Mouse (Mus musculus) hindbrain, postnatal 0 days (tissue): ENCODE data around the gene Pde4d. TPM values are rescaled to one million over a fixed set of nuclear protein-coding genes. Genes with fewer than 3 reads are reported as not detected.
A peak's percentile ranks its signal among the peaks of the same experiment; 100 is the strongest.

Experiments
- ATAC-seq: fragments of 200-750 bp; cut with Nextera tagmentation; 2 replicates; pipeline ENCODE4 v1.8.0; 2017; ENCODE audit warnings: mild to moderate bottlenecking, moderate TSS enrichment, moderate library complexity
- DNase-seq: peaks from one replicate; pipeline ENCODE4 v3.0.0-alpha.2; 2015; ENCODE audit warnings: low spot score
- H3K27ac ChIP-seq: fragments of 300-500 bp; sonication (generic); 2 replicates; pipeline ENCODE4 v1.5.1; 2014; ENCODE audit warnings: mild to moderate bottlenecking
- H3K27me3 ChIP-seq: fragments of 300-500 bp; sonication (generic); 2 replicates; pipeline ENCODE4 v1.6.1; 2014; ENCODE audit warnings: low read length, mixed read lengths; ENCODE audit not compliant: insufficient read depth
- H3K36me3 ChIP-seq: fragments of 300-500 bp; sonication (generic); 2 replicates; pipeline ENCODE4 v1.6.1; 2014; ENCODE audit warnings: low read length, mixed read lengths; ENCODE audit not compliant: insufficient read depth
- H3K4me1 ChIP-seq: fragments of 300-500 bp; sonication (generic); 2 replicates; pipeline ENCODE4 v1.6.1; 2014; ENCODE audit warnings: antibody characterized with exemption, low read length, mixed read lengths; ENCODE audit not compliant: insufficient read depth
- H3K4me2 ChIP-seq: fragments of 300-500 bp; sonication (generic); 2 replicates; pipeline ENCODE4 v1.6.1; 2014; ENCODE audit warnings: low read depth, mild to moderate bottlenecking, low read length, moderate library complexity, mixed read lengths
- H3K4me3 ChIP-seq: fragments of 300-500 bp; sonication (generic); 2 replicates; pipeline ENCODE4 v1.5.1; 2014; ENCODE audit warnings: low read length
- H3K9ac ChIP-seq: fragments of 300-500 bp; sonication (generic); replicated peaks from 2 replicates; pipeline ENCODE4 v1.6.1; 2014; ENCODE audit warnings: mild to moderate bottlenecking, low read length, moderate library complexity, mixed read lengths
- H3K9me3 ChIP-seq: fragments of 300-500 bp; sonication (generic); 2 replicates; pipeline ENCODE4 v1.6.1; 2016; ENCODE audit warnings: low read length, mixed read lengths
- CTCF ChIP-seq: IDR thresholded peaks from 2 replicates; pipeline ENCODE4 v1.5.1; 2016; ENCODE audit warnings: antibody characterized with exemption, control low read depth, low read depth
- WGBS: fragments of 180-500 bp; shearing (Covaris S2); extraction: QIAGEN DNeasy Blood & Tissue Kit; methylation state at CpG from one replicate; pipeline ENCODE4 v1.1.7; 2014; 5-methylcytosine and 5-hydroxymethylcytosine counted together
- polyA plus RNA-seq: library from polyadenylated mRNA; unstranded; fragments of >200 nt; fragmentation: Nextera tagmentation; extraction: Ambion mirVana; gene quantifications from 2 replicates; pipeline ENCODE4 v1.2.1, GENCODE M21; 2015
- total RNA-seq: library from RNA; depleted of rRNA; stranded (reverse); fragments of >200 nt; gene quantifications from 2 replicates; pipeline ENCODE4 v1.2.3, GENCODE M21; 2014

The Pde4d gene
- total and polyA plus RNA-seq, 2 experiments from 2014 or later, result 19.3 to 77.1 TPM

GRCm38 (mm10) chr13:108859336-108859735 is 409.6 kb downstream of the Pde4d start:
- WGBS, result 86% methylated on average over 3 of the region's 3 CpGs
- Histone ChIP-seq H3K4me2 (no peak overlapping the region), H3K4me3 (no peak overlapping the region), H3K27me3 (no peaks in the 10 kb centered on the region), H3K4me1 (no peaks in the 10 kb centered on the region), H3K9ac (no peak overlapping the region), H3K36me3 (no peaks in the 10 kb centered on the region), H3K9me3 (no peaks in the 10 kb centered on the region), H3K27ac (no peak overlapping the region)
- no peak for ATAC-seq
- DNase-seq, result no peak
- TF ChIP-seq CTCF, result no peak

GRCm38 (mm10) chr13:108860737-108861136 is 411.0 kb downstream of the Pde4d start:
- Histone ChIP-seq H3K9ac (no peak overlapping the region), H3K27ac (no peak overlapping the region), H3K27me3 (no peaks in the 10 kb centered on the region), H3K4me1 (no peaks in the 10 kb centered on the region), H3K36me3 (no peaks in the 10 kb centered on the region), H3K4me3 (no peak overlapping the region), H3K9me3 (no peaks in the 10 kb centered on the region), H3K4me2 (no peak overlapping the region)
- 71% methylated on average over 7 of the region's 7 CpGs for WGBS
- DNase-seq (no peak), ATAC-seq (no peak)
- no peak for TF ChIP-seq CTCF

- Histone ChIP-seq H3K27ac (no peak overlapping the region), H3K36me3 (no peaks in the 10 kb centered on the region), H3K4me3 (no peak overlapping the region), H3K9ac (no peak overlapping the region), H3K27me3 (no peaks in the 10 kb centered on the region), H3K4me2 (no peak overlapping the region), H3K4me1 (no peaks in the 10 kb centered on the region), H3K9me3 (no peaks in the 10 kb centered on the region)
- ATAC-seq (no peak), DNase-seq (no peak)
- no peak for TF ChIP-seq CTCF
- 93% methylated on average over 7 of the region's 7 CpGs for WGBS
Observed at GRCm38 (mm10) chr13:108861707-108862106, 412.0 kb downstream of the Pde4d start.

DNA sequence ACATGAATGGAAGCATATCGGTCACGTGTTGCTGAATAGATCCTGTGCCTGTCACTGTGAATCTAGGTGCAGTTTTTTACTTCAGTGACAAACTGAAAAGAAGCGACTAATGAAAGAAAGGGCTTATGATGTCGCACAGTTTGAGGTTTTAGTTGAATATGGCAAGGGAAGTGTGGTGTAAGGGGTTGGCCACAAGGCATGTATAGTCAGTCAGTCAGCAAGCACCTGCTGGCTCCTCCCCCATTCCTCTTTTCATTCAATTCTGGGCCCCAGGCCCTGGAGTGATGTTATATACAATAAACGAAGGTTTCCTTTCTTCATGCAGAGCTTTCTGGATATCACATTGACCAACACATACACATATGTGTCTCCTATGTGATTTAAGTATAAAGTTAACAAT is 412.4 kb downstream of the Pde4d start:
- Histone ChIP-seq H3K27me3 (no peaks in the 10 kb centered on the region), H3K36me3 (no peaks in the 10 kb centered on the region), H3K9me3 (no peaks in the 10 kb centered on the region), H3K4me3 (no peak overlapping the region), H3K27ac (no peak overlapping the region), H3K9ac (no peak overlapping the region), H3K4me2 (no peak overlapping the region), H3K4me1 (no peaks in the 10 kb centered on the region)
- WGBS, result 82% methylated on average over 5 of the region's 5 CpGs
- ATAC-seq, result no peak
- TF ChIP-seq CTCF, result no peak
- no peak for DNase-seq

DNA sequence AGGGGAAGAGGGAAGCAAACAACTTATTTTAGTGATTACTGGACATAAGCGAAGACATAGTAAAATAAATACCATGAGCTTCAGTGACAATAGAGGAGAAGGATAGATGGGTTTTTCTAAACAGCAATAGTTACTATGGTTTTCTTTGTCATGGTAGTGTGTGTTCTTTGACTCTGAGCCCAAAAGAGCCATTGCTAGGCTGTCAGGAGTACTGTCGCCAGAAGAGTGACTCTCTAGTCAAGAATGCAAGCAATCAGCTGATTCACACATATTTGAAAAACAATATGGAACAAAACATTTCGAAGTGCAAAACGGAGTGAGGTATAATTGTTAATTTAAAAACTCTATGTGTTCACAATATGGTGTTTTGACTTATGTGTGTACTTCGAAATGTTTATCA is 450.4 kb downstream of the Pde4d start:
- 70% methylated on average over 5 of the region's 5 CpGs for WGBS
- ATAC-seq, result no peak
- no peaks in the 10 kb centered on the region for H3K9me3 ChIP-seq

DNA sequence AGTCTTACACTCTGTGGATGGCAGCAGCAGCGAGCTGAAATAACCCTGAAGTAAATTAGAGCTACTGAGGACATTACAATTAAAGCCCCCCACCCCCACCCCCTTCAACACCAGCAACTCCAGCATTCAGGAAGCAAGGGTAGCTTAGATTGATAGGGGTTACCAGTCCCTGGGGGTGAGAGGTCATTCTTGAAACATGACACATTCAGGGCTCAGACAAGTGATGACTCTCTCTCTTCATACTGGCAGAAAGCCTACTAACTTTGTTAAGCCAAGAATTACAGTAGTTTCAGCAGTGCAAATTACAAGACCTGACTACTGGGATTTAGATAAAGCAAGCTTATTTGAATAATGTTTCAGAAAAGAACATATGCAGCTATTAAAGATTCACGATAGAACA is 455.4 kb downstream of the Pde4d start:
- Histone ChIP-seq H3K4me3 (no peak overlapping the region), H3K4me1 (no peaks in the 10 kb centered on the region), H3K9ac (no peak overlapping the region), H3K27me3 (no peaks in the 10 kb centered on the region), H3K36me3 (no peaks in the 10 kb centered on the region), H3K9me3 (no peaks in the 10 kb centered on the region), H3K27ac (no peak overlapping the region), H3K4me2 (no peak overlapping the region)
- DNase-seq (peak; percentile 4), ATAC-seq (no peak)
- 45% methylated on average over 2 of the region's 2 CpGs for WGBS
- no peak for TF ChIP-seq CTCF

More for the DNA sequence above, 450.4 kb downstream of the Pde4d start:
- Histone ChIP-seq H3K9ac (no peak overlapping the region), H3K4me2 (no peak overlapping the region), H3K27me3 (no peaks in the 10 kb centered on the region), H3K27ac (no peak overlapping the region), H3K4me3 (no peak overlapping the region), H3K4me1 (no peaks in the 10 kb centered on the region), H3K36me3 (no peaks in the 10 kb centered on the region)
- no peak for TF ChIP-seq CTCF
- DNase-seq, result no peak

DNA sequence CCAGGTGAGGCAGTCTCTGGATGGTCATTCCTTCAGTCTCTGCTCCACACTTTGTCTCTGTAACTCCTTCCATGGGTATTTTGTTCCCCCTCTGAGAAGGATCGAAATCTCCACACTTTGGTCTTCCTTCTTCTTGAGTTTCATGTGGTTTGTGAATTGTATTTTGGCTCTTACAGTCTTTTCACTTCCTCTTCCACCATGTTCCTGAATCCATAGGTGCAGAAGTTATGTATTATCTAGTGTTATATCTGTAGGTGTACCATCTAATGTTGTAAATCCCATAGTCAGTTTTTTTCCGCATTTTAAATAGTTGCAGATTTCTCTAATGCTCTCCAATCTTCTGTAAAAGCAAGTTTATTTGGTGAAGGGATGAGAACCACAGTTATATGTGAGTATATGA is 459.4 kb downstream of the Pde4d start:
- H3K9ac ChIP-seq, result no peak overlapping the region
- TF ChIP-seq CTCF, result no peak
- DNase-seq (no peak), ATAC-seq (no peak)
- WGBS, result 89% methylated on average over 2 of the region's 2 CpGs
- H3K4me1 ChIP-seq, result no peaks in the 10 kb centered on the region
- H3K9me3 ChIP-seq, result no peaks in the 10 kb centered on the region
- no peak overlapping the region for H3K4me2 ChIP-seq
- no peak overlapping the region for H3K4me3 ChIP-seq
- no peaks in the 10 kb centered on the region for H3K36me3 ChIP-seq
- H3K27ac ChIP-seq, result no peak overlapping the region
- no peaks in the 10 kb centered on the region for H3K27me3 ChIP-seq
